Mouse (Mus musculus) C2C12 (cell line): ENCODE data around the gene Ehd1. TPM values are rescaled to one million over a fixed set of nuclear protein-coding genes. Genes with fewer than 3 reads are reported as not detected.

Source experiments
- H3K27me3 ChIP-seq: one replicate; pipeline ENCODE4 v1.6.1; 2011; ENCODE audit not compliant: control insufficient read depth, insufficient read depth, insufficient read length
- H3K36me3 ChIP-seq: one replicate; pipeline ENCODE4 v1.6.1; 2011; ENCODE audit not compliant: control insufficient read depth, insufficient read depth
- H3K4me3 ChIP-seq: one replicate; pipeline ENCODE4 v1.5.1; 2011; ENCODE audit warnings: mild to moderate bottlenecking, control low read depth; ENCODE audit not compliant: poor library complexity, insufficient read depth, severe bottlenecking
- H3K79me2 ChIP-seq: one replicate; pipeline ENCODE4 v1.6.1; 2011; ENCODE audit not compliant: control insufficient read depth, insufficient read depth
- H3K79me3 ChIP-seq: one replicate; pipeline ENCODE4 v1.6.1; 2011; ENCODE audit warnings: low read depth, control low read depth
- H3ac ChIP-seq: one replicate; pipeline ENCODE3; 2011; ENCODE audit warnings: low read depth; ENCODE audit not compliant: control insufficient read depth, insufficient read length
- CEBPB ChIP-seq: IDR thresholded peaks from one replicate; pipeline ENCODE4 v1.6.1; 2011; ENCODE audit warnings: low read depth, mild to moderate bottlenecking, control low read depth, moderate library complexity
- CTCF ChIP-seq: IDR thresholded peaks from one replicate; pipeline ENCODE4 v1.5.1; 2011; ENCODE audit not compliant: control insufficient read depth, insufficient read depth, insufficient read length
- FOSL1 ChIP-seq: IDR thresholded peaks from one replicate; pipeline ENCODE4 v1.8.0; 2011; ENCODE audit warnings: mild to moderate bottlenecking, low read length; ENCODE audit not compliant: poor library complexity, insufficient read depth, severe bottlenecking
- MAX ChIP-seq: IDR thresholded peaks from one replicate; pipeline ENCODE4 v1.6.1; 2011; ENCODE audit warnings: mild to moderate bottlenecking, control low read depth
- MYOD1 ChIP-seq: IDR thresholded peaks from one replicate; pipeline ENCODE4 v1.6.1; 2011; ENCODE audit warnings: low read depth; ENCODE audit not compliant: control insufficient read depth, insufficient read length
- MYOG ChIP-seq: IDR thresholded peaks from one replicate; pipeline ENCODE4 v1.6.1; 2011; ENCODE audit not compliant: control insufficient read depth, insufficient read length; ENCODE audit errors: extremely low read depth
- USF1 ChIP-seq: IDR thresholded peaks from one replicate; pipeline ENCODE4 v1.6.1; 2011; ENCODE audit warnings: low read depth, mild to moderate bottlenecking, control low read depth, moderate library complexity
- polyA plus RNA-seq: library from polyadenylated mRNA; unstranded; fragments of >200 nt; fragmentation: generic; extraction: Trizol; gene quantifications from one replicate; pipeline ENCODE4 v1.2.1, GENCODE M21; 2012; ENCODE audit warnings: missing spikeins

The Ehd1 gene
- polyA plus RNA-seq, 1 experiment, result 219 TPM

DNA sequence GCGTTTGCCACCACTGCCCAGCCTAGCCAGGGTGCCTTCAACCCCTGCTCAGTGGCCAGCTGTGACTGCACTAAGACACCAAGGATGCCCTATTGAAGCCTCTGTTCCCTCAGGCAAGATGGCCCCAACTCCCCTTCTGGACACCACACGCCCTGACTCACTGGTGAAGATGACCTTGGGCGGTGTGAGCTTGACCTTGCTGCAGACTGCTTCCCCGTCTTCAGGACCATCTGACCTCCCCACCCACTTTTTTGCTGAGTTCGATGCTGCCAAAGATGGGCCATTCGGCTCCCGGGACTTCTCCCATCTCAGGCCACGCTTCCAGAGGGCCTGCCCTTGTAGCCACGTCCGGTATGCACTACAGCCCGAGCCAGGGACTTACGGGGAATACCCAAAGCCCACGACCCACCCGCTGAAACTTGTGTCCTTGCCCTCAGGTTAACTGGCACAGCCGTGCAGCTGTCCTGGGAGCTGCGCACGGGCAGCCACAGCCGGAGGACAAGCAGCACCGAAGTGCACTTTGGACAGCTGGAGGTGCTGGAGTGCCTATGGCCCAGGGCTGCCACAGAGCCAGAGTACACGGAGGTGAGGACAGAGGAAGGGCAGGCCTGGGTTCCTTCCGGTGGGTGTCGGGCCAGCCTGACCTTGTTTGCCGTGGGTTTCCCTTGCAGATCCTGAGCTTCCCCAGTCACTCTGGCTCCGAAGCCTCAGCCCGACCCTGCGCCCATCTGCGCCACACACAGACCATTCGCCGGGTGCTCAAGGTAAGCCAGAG lies 28.8 kb upstream of the Ehd1 start:
- no peak overlapping the region for H3K4me3 ChIP-seq
- peaks cover 24% of the 10 kb centered on the region for H3K36me3 ChIP-seq
- H3ac ChIP-seq, result no peak overlapping the region
- no peak for TF ChIP-seq MYOG
- TF ChIP-seq MYOD1, result no peak
- no peak for TF ChIP-seq FOSL1
- TF ChIP-seq CEBPB, result no peak
- TF ChIP-seq USF1, result no peak
- TF ChIP-seq CTCF, result no peak
- TF ChIP-seq MAX, result no peak
- H3K79me3 ChIP-seq, result peaks cover 1% of the 10 kb centered on the region
- H3K79me2 ChIP-seq, result peaks cover 4% of the 10 kb centered on the region
- H3K27me3 ChIP-seq, result no peaks in the 10 kb centered on the region

DNA sequence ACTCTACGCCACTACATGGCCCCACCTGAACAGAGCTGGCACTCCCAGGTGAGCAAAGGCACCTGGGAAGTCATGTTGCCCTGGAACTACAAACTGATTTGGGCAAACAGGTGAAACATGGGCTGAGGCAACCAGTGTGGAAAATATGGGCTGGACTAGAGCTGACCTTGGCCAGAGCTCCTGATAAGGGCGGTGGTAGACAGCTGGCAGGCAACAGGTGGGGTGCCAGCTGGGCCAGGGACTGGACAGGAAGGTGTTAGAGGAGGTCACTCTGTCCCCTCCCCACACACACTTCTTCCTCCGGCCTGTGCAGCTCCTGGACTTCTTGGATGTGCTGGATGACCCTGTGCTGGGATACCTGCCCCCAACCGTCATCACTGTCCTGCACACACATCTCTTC lies 23.5 kb upstream of the Ehd1 start:
- TF ChIP-seq FOSL1 (no peak), MYOG (no peak), MYOD1 (no peak), USF1 (no peak), CTCF (no peak)
- no peaks in the 10 kb centered on the region for H3K27me3 ChIP-seq

DNA sequence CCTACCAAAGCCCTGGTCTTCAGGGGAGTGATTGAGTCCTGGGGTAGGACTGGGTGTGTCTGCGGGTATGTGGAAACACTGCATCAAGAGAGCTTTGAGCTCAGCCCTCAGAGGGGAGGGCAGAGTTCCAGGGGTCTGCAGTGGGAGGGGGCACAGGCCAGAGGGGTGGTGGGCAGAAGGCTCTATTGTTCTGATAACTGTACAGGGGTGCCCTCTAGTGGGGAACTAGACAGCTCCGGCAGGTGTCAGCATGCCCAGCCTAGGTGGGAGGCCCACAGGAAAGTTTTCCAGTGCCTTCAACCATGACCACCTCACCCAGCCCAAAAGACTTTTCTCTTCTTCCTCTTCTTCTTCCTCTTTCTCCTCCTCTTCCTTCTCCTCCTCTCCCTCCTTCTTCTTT lies 16.1 kb upstream of the Ehd1 start:
- no peak overlapping the region for H3K4me3 ChIP-seq

More for the DNA sequence above, 23.5 kb upstream of the Ehd1 start:
- H3K36me3 ChIP-seq, result peaks cover 18% of the 10 kb centered on the region
- H3K4me3 ChIP-seq, result no peak overlapping the region
- no peaks in the 10 kb centered on the region for H3K79me2 ChIP-seq
- no peak overlapping the region for H3ac ChIP-seq
- H3K79me3 ChIP-seq, result no peaks in the 10 kb centered on the region

DNA sequence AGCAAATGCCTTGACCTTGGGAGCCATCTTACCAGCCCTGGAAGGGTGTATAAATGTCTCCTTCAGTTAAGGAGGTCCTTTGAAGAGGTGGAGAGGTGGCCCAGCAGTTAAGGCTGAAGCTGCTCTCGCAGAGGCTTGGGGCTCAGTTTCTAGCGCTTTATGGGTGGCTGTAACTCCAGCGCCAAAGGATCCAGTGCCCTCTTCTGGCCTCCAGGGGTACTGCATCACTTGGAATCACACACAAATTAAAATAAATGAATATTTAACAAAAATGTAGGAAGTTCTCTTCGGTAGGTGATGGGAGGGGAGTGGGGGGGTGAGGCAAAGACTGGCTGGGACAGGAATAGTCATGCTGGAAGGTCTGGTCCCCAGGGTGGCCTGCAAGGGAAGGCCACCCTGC lies 15.6 kb upstream of the Ehd1 start:
- TF ChIP-seq USF1 (no peak), MAX (no peak)
- no peak overlapping the region for H3K4me3 ChIP-seq
- H3K79me2 ChIP-seq, result no peaks in the 10 kb centered on the region
- no peaks in the 10 kb centered on the region for H3K79me3 ChIP-seq
- H3ac ChIP-seq, result no peak overlapping the region
- H3K27me3 ChIP-seq, result no peaks in the 10 kb centered on the region
- H3K36me3 ChIP-seq, result peaks cover 21% of the 10 kb centered on the region

More for the DNA sequence above, 16.1 kb upstream of the Ehd1 start:
- Histone ChIP-seq H3K79me3 (no peaks in the 10 kb centered on the region), H3ac (no peak overlapping the region), H3K27me3 (no peaks in the 10 kb centered on the region), H3K36me3 (peaks cover 21% of the 10 kb centered on the region), H3K79me2 (no peaks in the 10 kb centered on the region)
- TF ChIP-seq MYOG (no peak), USF1 (no peak), FOSL1 (no peak), CTCF (no peak), CEBPB (no peak), MYOD1 (no peak), MAX (no peak)

DNA sequence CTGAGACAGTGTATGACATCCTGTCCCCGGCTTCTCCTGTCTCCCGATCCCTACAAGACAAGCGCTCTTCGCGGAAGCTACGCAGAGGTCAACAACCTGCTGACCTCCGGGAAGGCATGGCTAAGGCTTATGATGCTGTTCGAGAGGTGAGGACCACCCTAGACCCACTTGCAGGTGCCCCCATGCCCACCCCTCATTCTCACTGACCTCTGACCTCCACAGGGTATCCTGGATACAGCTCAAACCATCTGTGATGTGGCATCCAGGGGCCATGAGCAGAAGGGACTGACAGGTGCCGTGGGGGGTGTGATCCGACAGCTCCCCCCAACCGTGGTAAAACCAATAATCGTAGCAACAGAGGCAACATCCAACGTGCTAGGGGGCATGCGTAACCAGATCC lies 15.1 kb upstream of the Ehd1 start:
- H3ac ChIP-seq, result no peak overlapping the region
- TF ChIP-seq MAX, result no peak
- no peak for TF ChIP-seq CEBPB
- no peak for TF ChIP-seq MYOD1
- TF ChIP-seq MYOG, result no peak
- no peak for TF ChIP-seq FOSL1
- no peak for TF ChIP-seq USF1
- no peak for TF ChIP-seq CTCF
- no peak overlapping the region for H3K4me3 ChIP-seq
- H3K27me3 ChIP-seq, result no peaks in the 10 kb centered on the region
- H3K79me3 ChIP-seq, result no peaks in the 10 kb centered on the region
- H3K36me3 ChIP-seq, result peaks cover 20% of the 10 kb centered on the region
- H3K79me2 ChIP-seq, result no peaks in the 10 kb centered on the region

DNA sequence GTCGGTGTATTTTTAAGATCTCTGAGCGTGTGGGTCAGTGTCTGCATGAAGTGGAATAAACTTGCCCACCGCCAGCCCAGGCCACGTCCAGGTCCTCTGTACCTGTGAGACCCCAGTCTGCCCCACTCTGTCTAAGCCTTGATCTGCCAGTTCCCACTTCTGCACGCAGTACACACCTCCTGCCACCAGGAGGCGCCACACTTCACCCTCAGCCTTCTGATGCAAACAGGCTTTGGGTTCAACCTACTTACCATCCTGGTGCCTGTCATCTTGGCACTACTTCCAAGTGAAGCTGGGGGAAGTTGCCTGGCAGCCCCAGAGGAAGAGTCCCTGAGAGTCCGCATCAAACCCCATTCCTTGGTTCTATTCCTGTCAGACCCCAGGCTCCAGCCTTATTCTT lies 14.3 kb upstream of the Ehd1 start:
- TF ChIP-seq CTCF (peak; percentile 95), CEBPB (no peak)
- H3K4me3 ChIP-seq, result no peak overlapping the region
- no peak overlapping the region for H3ac ChIP-seq
- no peaks in the 10 kb centered on the region for H3K79me2 ChIP-seq
- H3K27me3 ChIP-seq, result no peaks in the 10 kb centered on the region
- H3K79me3 ChIP-seq, result no peaks in the 10 kb centered on the region
- H3K36me3 ChIP-seq, result peaks cover 16% of the 10 kb centered on the region
